Mouse (Mus musculus) MN1 (cell line): ENCODE data around the gene Igf2r.

ENCODE experiments used
- DNase-seq: peaks from one replicate; pipeline ENCODE4 v3.0.0-alpha.2; 2016; ENCODE audit warnings: low spot score

Igf2r gene

GRCm38 (mm10) chr17:12750591-12751170, 18.8 kb downstream of the Igf2r start:
- no peak for DNase-seq

DNA sequence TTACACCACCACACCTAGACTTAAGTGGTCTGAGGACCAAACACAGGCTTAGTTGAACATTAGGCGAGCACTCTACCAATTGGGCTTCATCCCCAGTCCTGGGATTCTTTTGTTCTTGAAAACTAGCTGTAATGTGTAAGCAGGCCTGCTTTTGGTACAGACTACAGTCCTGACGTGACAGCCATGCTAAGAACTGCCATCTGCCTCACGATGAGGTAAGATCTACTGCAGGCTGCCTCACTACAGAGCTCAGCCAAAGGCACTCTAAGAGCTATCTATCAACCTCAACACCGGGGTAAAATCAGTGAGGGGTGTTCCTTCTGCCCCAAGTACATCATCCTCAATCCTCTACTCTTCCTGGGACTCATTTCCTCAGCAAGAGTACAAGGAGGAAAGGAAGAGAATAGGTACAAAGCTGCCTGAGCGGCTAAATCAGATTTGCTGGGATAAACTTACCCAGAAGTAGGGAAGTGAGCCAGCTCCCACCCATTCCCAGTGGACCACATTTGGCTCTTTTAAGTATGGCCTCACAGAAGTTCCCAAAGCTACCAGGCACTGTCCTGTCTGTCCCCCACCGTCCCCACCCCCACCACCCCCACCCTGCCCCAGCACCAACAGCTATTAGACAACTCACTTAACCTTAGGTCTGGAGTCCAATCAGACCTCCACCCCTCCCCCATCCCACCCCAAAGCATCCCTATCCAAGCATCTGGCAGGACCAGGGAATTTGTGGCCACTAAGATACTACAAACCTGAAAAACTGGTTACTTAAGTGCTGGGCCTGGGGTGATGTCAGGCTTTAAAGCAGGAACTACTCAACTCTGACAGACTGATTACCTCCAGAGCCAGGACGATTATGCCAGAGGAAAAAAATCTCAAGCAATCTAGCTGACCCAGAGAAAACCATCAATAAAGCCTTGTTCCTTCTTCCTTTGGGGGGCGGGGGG, 19.8 kb downstream of the Igf2r start:
- DNase-seq, result peak; percentile 80

DNA sequence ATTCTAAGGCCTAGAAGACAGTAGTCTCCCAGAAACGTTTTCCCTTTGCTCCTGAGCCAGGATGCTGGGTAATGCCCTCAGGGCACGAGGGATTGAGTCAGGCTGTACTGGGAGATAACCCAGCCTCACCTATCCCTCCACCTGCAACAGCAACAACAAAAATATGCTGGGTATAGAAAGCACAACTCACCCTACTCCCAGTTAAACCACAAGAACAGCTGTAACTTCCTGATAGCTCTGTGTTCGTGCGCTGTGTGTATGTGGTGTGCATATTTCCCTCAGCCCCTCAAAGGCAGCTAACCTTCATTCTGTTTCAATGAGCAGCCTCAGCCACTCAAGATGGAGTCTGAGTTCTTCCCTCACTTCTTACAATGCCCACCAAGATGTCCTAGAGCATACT, 23.7 kb downstream of the Igf2r start:
- DNase-seq, result no peak

GRCm38 (mm10) chr17:12744071-12744470, 25.4 kb downstream of the Igf2r start:
- no peak for DNase-seq

- DNase-seq, result no peak
These were observed 27.1 kb downstream of the Igf2r start for GRCm38 (mm10) chr17:12742151-12742908.

DNA sequence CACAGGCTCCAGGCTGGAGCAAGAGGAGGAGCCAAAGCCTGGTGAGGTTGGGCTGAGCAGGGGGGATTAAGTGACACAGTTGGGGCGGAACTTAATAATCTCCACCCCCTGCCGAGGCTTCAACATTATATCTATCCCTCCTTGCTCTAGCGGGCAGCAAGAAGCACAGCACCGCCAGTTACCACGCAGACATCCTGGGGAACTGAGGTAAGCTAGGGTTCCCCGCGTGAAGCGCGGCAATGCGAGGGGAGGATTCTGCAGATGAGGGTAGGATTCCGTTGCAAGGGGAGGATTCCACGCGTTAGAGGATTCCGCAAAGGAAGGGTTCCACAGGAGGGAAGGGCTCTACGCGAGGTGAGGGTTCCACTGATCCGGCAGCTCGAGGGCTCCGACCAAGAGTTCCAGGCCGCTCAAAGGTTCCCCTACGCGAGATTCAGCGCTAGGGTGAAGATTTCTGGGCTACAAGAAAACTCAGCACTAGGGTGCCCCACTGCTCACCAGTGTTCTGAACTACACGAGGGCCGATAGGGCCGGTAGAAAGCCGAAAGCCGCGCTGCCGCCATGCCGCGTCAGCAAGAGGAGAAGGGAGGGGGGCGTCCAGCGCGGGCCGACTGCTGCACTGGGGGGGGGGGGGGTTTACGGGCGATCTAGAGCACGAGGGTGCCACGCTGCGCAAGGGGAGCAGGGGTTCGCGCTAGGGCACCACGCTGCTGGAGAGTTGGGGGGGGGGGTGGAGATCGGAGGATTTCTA, 28.1 kb downstream of the Igf2r start:
- DNase-seq, result peak; percentile 60

DNA sequence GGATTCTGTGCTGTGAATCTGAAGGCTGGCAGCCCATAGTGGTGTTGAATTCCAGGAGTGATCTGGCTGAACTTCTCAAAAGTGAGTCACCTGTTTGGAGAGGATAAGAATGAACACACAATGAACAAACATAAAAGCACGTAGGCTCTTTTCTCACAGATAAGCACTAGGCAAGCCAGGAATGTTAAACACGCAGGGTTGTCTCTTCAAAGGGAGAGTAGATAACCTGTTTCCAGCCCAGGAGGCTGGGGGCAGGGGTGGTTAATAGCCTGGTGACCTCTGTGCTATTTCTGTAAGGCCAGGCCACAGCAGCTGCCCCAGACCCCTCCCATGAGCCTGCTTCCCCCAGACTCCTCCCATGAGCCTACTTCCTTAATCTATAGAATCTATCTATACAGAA, 29.1 kb downstream of the Igf2r start:
- DNase-seq, result no peak

DNA sequence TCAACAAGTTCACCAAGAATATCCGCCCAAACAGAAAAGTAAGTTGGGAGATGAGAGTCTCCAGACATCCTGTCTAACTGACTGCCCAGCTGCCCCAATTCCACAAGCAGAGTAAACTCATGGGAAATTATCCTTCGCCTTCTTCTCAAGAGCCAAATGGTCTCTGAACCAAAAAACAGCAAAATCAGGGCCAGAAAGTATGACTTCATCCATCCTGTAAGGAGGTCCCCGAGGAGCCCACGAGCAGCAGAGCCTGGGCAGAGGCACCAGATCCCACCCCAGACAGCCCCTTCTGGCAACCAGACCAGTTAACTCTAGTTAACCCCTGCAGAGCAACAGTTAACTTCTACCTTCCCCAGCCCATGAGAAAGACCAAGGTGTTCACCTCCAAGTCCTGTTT, 29.9 kb downstream of the Igf2r start:
- DNase-seq, result peak; percentile 54

DNA sequence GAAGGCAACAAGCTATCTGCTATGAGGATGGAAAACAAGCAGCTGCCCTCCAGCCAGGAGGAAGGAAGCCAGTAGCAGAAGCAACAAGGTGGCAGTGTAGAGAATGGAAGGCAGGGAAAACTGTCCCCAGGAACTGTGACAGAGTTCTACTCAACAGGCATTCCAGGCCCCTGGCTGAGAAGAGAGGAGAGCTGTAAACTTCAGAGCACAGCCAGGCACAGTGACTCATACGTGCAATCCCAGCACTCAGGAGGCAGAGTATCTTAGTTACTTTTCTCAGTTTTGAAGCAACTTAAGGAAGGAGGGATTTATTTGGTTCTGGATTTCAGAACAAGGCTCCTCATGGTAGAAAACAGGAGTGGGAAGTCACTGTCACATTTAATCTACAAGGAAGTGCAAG, 31.5 kb downstream of the Igf2r start:
- peak; percentile 35 for DNase-seq

DNA sequence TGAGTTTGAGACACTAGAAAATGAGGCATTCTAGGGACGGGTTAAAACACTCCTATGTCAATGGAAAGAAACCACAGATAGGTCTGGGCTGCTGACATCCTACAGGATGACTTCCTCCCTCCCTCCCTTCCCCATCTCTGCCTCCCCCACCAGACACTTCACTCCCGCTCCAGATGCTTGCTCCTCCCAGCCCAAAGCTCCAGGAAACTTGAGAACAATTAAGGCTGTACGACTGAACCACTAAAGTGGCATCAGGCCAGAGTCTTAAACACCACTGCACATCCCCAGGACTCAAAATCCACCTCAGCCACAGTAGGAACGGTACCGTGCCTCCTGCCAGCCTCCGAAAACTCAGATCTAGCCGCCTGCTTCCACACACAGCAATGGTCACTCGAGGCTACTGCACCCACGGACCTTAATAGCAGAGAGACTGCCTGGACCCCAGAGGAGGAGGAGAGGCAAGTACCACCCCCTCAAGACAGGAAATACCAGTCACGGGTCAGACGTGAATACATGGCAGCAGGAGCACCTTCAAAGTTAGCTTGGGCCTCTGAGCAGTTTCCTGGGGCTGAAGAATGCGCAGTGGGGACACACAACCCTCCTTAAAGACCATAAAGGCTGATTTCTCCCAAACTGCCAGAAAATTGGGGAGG, 35.1 kb downstream of the Igf2r start:
- peak; percentile 48 for DNase-seq

- DNase-seq, result no peak
These were observed 36.3 kb downstream of the Igf2r start for GRCm38 (mm10) chr17:12733128-12733527.

- DNase-seq, result no peak
These were observed 40.9 kb downstream of the Igf2r start for GRCm38 (mm10) chr17:12728536-12728935.

DNA sequence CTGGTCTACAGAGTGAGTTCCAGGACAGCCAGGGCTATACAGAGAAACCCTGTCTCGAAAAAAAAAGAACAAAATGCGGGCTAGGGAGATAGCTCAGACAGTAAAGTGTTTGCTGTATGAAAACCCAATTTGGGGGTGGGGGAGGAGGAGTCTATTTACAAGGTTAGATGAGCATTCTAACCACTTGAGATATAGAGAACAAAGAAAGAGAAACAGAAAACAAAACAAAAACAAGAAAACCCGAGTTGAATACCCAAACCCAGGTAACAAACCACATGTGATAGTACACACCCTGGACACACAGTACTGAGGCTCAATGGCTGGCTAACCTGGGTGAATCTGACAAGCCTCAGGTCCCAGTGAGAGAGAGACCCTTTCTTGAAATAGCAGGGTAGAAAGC, 41.7 kb downstream of the Igf2r start:
- DNase-seq, result no peak

- peak; percentile 76 for DNase-seq
These were observed 43.6 kb downstream of the Igf2r start for GRCm38 (mm10) chr17:12725871-12726270.

GRCm38 (mm10) chr17:12724767-12725744, 44.4 kb downstream of the Igf2r start:
- DNase-seq, result peak; percentile 78

GRCm38 (mm10) chr17:12723986-12724766, 45.3 kb downstream of the Igf2r start:
- DNase-seq, result peak; percentile 59

GRCm38 (mm10) chr17:12722622-12723021, 46.8 kb downstream of the Igf2r start:
- no peak for DNase-seq

DNA sequence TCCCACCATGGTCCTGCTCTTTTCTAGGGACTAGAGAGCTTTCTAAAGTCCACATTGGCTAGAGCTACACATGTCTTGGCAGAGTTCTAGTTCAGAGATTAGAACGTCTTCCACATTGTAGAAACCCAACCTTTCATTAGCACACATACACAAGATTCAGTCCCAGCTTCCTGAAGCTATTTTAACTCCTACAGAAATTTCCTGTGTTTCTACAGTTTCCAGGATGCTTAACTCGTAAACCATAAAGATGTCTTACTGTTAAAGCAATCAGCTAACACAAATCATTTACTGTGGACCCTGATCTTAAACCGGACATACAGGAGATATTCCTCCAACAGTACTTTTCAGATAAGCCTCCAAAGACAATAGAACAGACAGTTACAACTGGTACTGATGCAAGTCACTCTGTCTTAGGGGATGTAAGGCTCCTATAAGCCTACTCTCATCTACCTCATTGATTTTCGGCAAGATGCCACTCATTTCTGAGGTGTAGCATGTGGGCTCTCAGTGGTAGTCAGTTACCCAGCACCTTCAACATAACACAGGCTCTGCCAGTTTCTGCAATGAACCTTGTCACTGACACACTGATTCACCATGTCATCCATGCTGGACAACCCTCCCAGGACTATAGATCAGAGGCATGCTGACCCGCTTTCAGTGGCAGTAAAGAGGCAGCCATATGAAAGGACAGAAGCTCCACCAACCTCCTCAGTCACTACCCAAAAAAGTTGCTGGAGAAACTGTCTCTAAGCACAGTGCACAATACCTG, 48.2 kb downstream of the Igf2r start:
- no peak for DNase-seq

GRCm38 (mm10) chr17:12718251-12718650, 51.2 kb downstream of the Igf2r start:
- no peak for DNase-seq
